Mouse (Mus musculus) ES-E14 (cell line): ENCODE results near the gene Ankrd65.

Source experiments
- CHD2 ChIP-seq: IDR thresholded peaks from 2 replicates; pipeline ENCODE4 v1.6.1; 2014; ENCODE audit warnings: mild to moderate bottlenecking, low read depth, low read length, inconsistent platforms
- HCFC1 ChIP-seq: IDR thresholded peaks from 2 replicates; pipeline ENCODE4 v1.6.1; 2012; ENCODE audit warnings: low read length, inconsistent platforms, borderline replicate concordance; ENCODE audit not compliant: insufficient read depth
- MAFK ChIP-seq: IDR thresholded peaks from 2 replicates; pipeline ENCODE4 v1.6.1; 2014; ENCODE audit warnings: mild to moderate bottlenecking, low read depth, low read length, inconsistent platforms; ENCODE audit not compliant: insufficient read depth
- ZC3H11A ChIP-seq: IDR thresholded peaks from 2 replicates; pipeline ENCODE4 v1.6.1; 2012; ENCODE audit warnings: low read depth, mild to moderate bottlenecking, inconsistent platforms, low read length, borderline replicate concordance
- ZNF384 ChIP-seq: IDR thresholded peaks from 2 replicates; pipeline ENCODE4 v1.6.1; 2012; ENCODE audit warnings: low read depth, low read length, inconsistent platforms

- no peak for TF ChIP-seq ZNF384
- TF ChIP-seq HCFC1: no peak
- no peak for TF ChIP-seq ZC3H11A
- no peak for TF ChIP-seq MAFK
- no peak for TF ChIP-seq CHD2
Observed at GRCm38 (mm10) chr4:155746575-155747490, 43.4 kb upstream of the Ankrd65 start.
